Mouse (Mus musculus): Measurements from ENCODE around the gene Cacna2d1.
A peak's percentile ranks its signal among the peaks of the same experiment; 100 is the strongest.

Cacna2d1 gene

DNA sequence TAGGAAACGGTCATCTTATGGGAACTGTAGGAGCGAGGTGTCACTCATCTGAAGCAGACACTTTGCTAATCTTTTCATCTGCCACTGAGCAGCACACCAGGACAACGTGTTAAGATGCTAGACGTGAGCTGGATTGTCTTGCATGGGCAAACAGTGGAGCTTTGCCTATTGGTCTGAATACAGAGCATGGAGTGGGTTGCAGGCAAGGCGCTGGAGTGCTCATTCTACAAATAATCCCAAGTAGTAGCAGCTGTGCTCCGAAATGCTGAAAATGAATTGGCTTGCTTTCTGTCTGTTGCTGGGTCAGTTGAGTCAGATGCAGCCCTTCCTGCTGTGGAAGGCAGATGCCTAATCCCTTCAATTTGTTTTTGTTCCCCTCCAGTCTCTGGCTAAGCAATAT, 330.9 kb downstream of the Cacna2d1 start:
- DNase-seq (ENCODE audit: low read depth, low spot score) = no peak

DNA sequence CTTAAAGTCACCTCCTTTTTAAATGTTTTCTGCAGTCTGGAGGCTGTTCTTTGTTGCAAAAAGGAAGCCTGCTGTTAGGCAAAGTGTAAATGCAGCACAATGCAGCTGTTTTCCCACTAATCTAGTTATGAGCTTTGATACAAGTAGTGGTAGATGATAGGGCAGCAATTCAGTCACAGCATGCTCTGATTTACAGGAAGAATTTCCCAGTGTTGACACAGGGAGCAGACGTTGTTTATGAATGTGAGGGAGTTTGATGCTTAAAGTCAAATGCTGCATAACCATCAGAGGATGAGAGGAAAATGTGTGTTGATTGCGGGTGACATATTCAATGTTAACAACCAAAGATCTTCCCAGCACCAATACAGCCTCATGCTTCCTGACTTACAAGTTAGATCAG, 342.6 kb downstream of the Cacna2d1 start:
- no peak for DNase-seq (ENCODE audit: low read depth, low spot score)

DNA sequence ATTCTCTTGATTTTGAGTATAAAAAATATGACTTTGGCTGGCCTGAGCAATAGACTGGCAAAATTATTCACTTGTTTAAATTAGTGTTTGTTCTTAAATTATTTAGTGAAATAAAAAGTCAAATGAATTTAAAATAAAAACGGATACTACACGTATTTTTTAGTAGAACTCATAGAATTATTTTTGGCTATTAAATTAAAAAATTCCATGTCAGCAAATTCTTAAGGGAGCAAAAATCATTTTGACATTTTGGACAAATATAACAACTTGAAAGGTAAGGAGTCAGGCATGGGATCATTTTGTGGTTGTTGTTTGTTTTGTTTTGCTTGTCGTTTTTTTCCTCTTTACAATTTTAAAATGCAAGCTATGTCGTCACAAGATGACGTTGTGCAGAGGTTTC, 346.7 kb downstream of the Cacna2d1 start:
- DNase-seq (ENCODE audit: low read depth, low spot score) = no peak

DNA sequence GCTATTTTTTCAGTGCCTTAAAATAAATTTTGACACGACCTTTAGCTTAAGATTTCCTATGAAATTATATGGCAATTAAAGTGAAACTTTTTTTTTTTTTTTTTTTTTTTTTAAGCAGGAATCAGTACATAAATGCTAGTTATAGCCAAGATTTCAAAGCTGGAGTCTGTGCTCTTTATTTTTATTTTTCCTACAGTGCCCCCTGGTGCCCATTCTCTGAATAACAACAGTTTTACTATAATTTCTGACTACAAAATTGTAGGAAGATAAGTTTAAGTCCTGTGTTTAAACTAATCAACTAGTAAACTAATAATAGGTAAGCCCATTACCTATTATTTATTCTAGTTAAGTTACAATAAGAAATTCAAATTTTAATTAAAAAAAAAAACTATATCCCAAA, 358.7 kb downstream of the Cacna2d1 start:
- DNase-seq (ENCODE audit: low read depth, low spot score) = peak; percentile 16

DNA sequence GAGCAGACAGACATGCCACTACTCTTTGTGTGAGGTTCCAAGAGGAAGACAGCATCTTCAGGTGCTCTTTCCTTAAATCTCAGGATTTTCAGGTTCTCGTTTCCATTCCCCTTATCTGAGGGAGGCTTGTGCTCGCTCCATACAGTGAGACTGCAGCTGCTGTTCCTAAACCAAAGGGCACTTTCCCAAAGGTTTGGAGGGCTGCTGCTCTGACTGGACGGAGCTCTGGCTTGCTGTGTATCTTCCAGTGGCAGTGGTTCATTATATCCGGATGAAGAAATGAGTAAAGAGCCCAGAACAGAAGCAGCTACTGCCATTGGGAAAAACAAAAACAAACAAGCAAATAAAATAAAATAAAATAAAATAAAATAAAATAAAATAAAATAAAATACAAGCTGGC, 359.3 kb downstream of the Cacna2d1 start:
- no peak for DNase-seq (ENCODE audit: low read depth, low spot score)

DNA sequence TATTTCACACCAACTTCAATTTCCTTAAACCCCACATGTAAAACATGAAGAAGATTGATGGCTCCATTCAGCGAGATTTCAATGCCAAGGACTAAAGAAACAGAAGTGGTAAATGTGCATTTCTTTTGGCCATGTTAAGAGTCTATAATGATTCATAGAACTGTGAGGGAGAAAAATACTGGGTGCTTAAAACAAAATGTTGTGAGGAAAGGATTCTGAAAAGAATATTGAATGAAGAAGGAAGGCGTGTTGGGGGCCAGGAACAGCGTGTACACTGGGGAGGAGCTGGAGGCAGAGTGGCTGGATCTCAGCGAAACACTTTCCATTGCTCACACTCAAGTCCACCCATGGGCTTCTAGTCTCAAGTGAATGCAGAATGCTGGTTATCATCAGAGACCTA, 360.2 kb downstream of the Cacna2d1 start:
- DNase-seq (ENCODE audit: low read depth, low spot score) = no peak

DNA sequence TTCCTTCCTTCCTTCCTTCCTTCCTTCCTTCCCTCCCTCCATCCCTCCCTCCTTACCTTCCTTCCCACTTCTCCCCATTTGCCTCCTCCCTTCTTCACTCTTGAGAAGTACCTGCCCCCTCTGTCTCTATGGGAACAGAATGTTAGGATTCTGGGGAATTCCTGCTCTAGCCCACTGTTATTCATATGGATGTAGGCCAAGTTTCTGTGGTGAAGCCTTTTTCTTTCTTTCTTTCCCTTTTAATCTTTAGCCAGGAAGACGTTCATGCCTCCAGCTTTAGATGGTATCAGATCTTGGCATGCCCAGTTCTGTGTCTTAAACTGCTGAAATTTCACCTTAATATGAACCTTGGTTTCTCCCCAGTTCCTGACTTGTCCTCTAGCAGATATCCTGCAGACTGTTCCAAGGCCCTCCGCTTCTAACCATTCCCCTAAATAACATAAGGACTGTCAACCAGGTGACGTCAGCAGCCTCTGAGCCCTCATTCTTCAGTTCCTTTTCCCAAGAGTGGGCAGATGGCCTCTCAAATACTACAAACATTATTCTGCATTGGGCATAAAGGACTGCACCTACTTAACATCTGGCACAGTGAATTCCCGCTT, 362.8 kb downstream of the Cacna2d1 start:
- DNase-seq (ENCODE audit: low read depth, low spot score) = no peak

DNA sequence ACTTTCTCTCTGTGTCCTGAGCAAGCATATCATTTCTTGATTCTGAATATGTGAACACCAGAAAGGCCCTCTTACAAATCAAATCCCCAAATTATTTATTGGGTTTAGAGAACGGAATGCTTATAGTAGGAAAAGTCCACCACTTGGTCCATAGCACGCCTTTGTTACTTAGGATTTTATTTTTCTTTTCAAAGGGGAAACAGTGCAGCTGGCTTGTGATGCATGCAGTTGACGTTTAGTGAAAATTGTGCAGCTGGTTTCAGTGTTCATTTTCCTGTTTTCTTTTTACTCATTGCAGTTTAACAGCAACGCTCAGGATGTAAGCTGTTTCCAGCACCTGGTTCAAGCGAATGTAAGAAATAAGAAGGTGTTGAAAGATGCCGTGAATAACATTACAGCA, 365.1 kb downstream of the Cacna2d1 start:
- DNase-seq (ENCODE audit: low read depth, low spot score) = no peak

DNA sequence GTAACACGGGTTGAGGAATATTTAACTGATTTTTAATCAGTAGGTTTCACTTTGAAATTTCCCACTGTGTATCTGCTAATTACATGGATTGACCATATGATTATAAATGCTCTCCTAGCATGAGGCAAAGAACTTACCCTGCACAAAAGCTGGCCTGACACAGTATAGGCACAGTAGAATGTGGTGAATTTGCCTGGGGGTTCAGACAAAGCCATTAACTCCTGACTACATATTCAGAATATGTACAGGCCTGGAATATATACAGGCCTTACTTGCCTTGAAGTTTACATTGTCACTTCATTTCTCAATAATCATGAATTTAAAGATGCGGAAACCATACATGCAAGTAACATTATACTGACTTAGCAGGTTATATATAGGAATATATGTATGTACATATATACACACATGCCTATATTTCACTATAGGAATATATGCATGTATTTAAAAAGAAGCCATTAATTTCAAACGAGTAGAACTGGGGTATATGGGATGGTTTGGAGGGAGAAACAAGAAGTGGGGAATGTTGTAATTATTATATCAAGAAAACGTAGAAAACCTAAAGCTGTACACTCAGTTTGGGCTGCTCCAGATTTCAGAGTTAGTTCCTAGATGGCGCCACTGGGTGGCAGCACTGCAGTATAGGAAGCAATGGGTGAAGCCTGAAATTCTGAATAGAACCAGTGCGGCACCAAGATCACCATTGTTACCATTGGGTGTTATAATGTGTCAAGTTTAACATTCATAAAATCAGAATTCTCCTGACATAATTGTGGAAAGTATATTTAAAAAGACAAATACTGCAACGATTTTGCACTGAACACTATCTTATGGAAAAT, 374.9 kb downstream of the Cacna2d1 start:
- peak; percentile 72 for DNase-seq (ENCODE audit: low read depth, low spot score)

DNA sequence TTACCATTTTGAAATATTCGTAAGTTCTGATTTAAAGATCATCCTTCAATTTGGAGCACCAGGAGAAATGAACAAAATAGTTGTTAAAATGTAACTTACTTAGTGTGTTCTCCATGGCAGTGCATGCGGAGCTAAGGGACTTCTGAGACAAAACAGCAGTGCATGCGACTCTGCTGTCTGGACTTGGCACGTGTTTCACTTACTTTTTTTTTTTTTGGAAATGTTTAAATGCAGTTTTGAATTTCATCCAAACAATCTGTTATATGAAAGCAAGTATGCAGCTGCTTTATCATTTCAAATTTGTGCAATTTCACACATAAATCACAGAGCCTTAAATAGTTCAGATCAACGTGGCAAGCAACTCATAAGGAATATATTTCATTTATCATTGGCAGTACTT, 379.8 kb downstream of the Cacna2d1 start:
- no peak for DNase-seq (ENCODE audit: low read depth, low spot score)

DNA sequence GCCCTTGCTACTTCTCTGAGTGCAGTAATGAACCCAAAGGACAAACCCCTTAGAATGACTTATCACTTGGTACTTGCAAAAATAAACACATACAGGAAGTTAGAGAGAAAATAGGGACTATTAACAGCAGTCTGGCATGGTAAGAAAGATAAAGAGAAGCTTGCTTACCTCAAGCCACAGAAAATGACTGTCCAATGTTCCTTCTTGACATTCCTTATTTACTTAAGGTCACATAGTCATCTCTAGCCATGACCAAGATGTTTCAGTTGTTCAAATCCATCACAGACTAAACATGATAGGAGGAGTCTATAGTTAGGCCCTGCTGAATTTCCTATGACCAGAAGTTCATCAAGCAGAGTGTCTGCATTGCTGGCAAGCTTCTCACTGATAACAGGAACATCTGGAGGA, 381.5 kb downstream of the Cacna2d1 start:
- DNase-seq (ENCODE audit: low read depth, low spot score) = no peak

DNA sequence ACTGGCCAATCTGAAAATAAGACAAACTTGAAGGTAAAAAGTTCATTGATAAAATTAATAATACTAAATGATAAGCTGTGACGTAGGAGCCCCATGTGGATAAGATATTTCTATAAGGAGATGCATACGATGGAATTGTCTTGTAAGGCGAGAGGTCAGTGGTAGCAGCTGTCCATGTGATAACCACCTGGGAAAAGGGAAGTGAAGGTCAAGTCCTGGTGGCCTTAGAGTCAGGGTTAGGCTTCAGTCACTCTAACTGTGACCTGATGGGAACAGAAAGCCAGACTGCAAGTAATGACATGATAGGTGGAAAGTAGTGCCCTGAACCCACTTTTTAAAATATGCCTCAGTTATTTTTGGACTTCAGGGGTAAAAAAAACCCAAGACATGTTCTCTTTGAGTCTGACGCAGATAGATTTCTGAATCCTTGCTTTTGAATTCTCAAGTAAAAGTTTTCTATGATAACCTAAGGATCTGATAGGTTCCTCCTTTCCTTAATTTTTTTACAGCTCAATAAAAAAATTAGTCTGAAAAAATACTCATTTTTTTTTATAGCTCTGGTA, 383.3 kb downstream of the Cacna2d1 start:
- no peak for DNase-seq (ENCODE audit: low read depth, low spot score)

DNA sequence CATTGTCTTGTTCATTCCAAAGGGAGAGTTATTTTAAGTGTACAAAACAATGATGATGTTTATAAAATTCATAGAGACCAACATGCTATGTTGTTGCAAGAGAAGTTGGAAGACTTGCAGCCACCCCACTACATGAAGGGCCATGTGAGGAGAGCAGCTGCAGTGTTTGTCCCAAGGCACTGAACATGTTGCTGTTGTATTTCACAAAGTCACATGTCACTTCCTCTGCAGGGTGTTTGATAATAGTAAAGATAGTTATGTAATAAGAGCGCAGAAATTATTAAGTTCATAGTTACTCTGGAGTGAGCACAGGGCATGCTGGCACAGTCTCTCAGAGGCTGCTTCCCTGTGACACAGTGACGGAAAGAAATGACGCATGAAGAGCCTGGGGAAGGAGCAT, 392.1 kb downstream of the Cacna2d1 start:
- no peak for DNase-seq (ENCODE audit: low read depth, low spot score)

DNA sequence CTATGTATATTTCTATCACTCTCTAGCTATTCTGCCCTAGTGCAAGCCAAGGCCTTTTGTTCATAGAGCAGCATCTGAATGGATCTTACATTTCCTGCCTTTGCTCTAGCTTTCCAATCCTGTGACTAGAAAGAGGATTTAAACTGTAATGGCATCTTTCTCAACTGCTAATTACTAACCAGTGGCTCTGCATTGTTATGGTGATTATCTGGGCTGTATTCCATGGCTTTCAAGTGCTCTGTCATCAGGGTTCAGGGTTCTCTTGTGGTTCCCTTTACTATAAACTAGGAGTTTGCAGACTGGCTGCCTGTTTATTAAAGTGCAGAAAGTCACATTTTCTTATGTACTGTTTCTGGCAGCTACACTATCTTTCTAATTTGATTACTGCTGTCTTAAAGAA, 410.9 kb downstream of the Cacna2d1 start:
- DNase-seq (ENCODE audit: low read depth, low spot score) = peak; percentile 66

DNA sequence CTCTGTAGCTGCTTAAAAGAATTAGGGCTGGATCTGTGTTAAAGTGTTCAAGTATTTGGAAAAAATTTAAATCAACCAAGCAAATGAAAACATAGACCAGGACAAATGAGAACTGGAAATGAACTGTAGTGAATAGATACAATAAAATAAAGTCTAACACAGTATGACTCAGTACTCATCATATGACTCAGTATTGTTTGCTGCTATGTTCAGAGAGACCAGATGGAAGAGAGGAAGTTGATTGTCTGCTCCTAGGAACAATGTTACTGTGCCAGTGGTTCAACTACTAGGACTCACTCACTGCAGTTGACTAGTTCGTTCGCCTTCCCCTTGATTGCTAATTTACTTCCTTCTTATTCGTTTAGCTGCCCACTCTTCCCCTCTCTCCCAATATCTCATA, 421.3 kb downstream of the Cacna2d1 start:
- DNase-seq (ENCODE audit: low read depth, low spot score) = no peak

DNA sequence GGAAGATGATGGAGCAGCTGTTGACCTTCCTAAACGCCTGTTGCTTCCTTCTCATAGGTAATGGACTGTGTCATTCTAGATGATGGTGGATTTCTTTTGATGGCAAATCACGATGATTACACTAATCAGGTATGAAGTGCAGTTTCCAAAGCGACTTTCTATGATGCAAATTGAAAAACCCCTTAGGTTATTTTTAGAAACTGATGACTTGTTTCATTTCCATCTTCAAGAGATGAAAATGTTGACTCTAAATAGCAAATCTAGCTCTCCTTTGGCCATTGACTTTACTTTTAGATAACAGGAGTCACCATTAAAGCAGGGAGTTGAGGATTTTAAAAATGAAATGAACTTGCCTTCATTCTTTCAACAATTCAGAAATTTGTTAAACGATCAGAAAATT, 423.2 kb downstream of the Cacna2d1 start:
- no peak for DNase-seq (ENCODE audit: low read depth, low spot score)

DNA sequence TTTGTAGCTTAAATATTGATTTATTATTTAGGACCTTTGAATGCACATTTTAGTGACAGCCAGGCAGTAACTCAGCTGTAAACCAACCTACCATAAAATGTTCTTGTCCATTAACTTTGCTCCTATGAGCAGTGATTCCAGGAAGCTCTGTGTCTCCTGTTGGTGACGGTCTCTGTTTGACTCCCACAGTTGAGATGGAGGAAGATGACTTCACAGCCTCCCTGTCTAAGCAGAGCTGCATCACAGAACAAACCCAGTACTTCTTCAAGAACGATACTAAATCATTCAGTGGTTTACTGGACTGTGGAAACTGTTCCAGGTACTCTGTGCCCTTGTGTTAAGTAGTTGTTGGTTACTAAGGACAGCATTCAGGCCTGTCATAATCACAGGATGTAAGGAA, 427.6 kb downstream of the Cacna2d1 start:
- no peak for DNase-seq (ENCODE audit: low read depth, low spot score)

DNA sequence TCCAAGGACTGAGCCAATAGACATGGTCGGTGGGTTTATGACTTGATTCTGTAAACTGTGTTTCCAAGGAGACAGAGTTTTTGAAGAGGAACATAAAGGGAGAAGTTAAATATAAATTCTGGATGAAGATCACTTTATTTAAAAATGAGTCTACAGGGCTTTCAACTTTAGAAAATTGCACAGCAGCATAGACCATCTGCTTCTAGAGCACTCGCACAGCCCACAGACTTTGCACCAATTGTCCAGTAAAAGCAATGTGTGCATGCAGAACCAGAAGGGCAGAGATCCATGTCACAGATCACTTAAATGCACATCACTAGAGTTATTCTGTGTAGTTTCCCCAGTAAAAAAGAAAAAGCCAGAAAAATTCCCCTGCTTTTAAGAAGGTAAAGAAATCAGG, 428.7 kb downstream of the Cacna2d1 start:
- no peak for DNase-seq (ENCODE audit: low read depth, low spot score)

DNA sequence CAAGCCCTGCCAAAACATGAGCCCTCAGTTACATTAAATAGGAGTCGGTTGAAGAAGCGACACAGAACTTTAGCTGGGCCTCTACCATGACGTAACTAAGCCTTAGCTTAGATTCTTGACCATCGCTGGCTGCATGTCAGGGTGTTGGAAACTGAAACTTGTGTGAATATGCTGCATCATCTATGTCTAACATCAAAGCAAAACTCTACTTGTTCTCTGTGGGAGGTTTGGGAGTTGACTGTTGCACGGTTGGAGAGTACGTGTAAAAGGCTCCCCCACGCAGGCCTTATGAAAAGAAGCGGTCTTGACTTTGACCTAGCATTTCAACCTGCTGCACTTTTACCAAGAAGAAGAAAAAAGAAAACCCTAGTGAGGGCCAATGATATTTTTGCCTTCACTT, 436.2 kb downstream of the Cacna2d1 start:
- DNase-seq (ENCODE audit: low read depth, low spot score) = no peak

DNA sequence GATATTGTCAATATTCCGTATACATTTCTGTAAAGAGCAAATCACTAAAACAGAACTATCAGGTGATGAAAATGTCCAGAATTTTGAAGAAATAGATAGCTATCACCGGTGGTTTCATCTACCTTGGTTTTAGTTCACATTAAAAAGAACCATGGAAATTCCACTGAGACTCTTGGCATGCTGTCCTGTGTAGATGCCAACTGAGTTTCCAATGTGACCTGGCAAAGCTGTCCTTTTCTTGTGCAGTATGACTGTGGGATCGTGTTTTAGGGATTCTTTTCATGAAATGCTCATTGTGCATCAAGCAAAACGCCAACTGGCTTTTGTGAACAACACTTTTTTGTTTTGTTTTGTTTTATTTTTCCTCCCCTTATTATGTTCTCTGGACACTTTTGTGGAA, 439.5 kb downstream of the Cacna2d1 start:
- DNase-seq (ENCODE audit: low read depth, low spot score) = no peak

DNA sequence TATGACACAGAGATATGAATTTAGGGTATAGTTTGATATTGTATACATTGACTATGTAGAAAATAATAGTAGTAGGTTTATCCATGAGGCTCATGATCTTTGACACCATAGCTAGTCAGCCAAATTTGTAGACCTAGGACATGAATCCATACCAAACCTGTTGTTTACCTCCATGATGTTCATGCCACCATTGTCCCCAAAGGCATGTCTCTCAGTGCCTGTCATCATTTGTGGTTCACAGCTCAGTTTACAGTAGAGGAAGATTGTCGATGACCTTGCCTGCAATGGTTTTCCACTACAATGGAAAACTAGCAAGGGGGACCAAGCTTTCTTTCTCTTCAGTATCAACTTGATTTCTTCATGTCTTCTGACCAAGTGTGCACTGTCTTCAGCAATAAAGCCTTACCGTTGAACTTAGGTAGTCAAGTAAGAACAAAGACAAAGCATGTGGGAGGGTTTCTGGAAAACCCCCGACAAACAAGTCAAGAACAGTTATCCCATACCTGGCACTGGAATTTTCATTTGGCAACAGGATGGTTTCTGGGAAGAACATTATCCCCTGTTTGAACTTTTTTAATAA, 441.9 kb downstream of the Cacna2d1 start:
- DNase-seq (ENCODE audit: low read depth, low spot score) = no peak

DNA sequence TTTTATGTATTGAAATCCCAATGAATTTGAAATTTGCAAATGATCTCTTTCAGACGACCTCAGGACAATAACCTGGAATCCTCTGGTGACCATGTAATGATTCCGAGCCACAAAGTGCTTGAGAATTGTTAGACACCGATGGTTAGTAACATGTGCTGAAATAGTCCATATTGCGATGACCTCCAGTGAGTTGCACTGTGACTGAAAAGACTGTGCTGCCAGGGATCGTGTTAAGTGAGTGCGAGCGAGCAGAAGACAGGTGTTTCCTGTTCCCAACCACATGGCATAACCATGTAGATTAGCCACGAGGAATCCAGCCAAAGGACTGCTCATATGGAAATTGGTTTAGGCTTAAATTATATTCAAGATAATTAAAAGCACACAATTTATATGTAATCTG, 475.5 kb downstream of the Cacna2d1 start:
- DNase-seq (ENCODE audit: low read depth, low spot score) = no peak

DNA sequence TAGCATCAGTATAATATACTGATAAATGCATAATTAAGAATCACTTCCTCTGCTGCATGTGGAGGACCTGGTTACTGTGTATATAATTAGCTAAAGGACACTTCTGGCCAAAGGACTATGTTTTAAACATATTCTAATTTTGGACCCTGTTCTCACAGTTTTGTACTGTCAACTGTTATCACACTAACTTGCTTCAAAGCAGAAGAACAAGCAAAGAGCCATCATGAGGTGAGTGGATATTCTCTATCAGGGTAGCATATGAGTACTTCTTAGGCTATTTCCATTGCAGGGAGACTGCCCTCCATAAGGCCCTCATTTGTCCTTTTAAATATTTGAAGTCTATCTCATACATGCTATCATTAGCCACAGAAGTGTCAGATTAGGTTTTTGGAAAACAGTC, 480.2 kb downstream of the Cacna2d1 start:
- no peak for DNase-seq (ENCODE audit: low read depth, low spot score)
